Mouse (Mus musculus) C2C12 (cell line): Measurements from ENCODE around the gene Rfng.

Experiments
- CEBPB ChIP-seq: IDR thresholded peaks from one replicate; pipeline ENCODE4 v1.6.1; 2011; ENCODE audit warnings: low read depth, mild to moderate bottlenecking, control low read depth, moderate library complexity
- CTCF ChIP-seq: IDR thresholded peaks from one replicate; pipeline ENCODE4 v1.5.1; 2011; ENCODE audit not compliant: control insufficient read depth, insufficient read depth, insufficient read length
- FOSL1 ChIP-seq: IDR thresholded peaks from one replicate; pipeline ENCODE4 v1.8.0; 2011; ENCODE audit warnings: mild to moderate bottlenecking, low read length; ENCODE audit not compliant: poor library complexity, insufficient read depth, severe bottlenecking
- MAX ChIP-seq: IDR thresholded peaks from one replicate; pipeline ENCODE4 v1.6.1; 2011; ENCODE audit warnings: mild to moderate bottlenecking, control low read depth
- MYOD1 ChIP-seq: IDR thresholded peaks from one replicate; pipeline ENCODE4 v1.6.1; 2011; ENCODE audit warnings: low read depth; ENCODE audit not compliant: control insufficient read depth, insufficient read length
- MYOG ChIP-seq: IDR thresholded peaks from one replicate; pipeline ENCODE4 v1.6.1; 2011; ENCODE audit not compliant: control insufficient read depth, insufficient read length; ENCODE audit errors: extremely low read depth
- USF1 ChIP-seq: IDR thresholded peaks from one replicate; pipeline ENCODE4 v1.6.1; 2011; ENCODE audit warnings: low read depth, mild to moderate bottlenecking, control low read depth, moderate library complexity

- TF ChIP-seq CTCF (no peak), MYOD1 (no peak), USF1 (no peak), CEBPB (no peak), MAX (no peak), MYOG (no peak), FOSL1 (no peak)
These were observed 23.8 kb downstream of the Rfng start for GRCm38 (mm10) chr11:120760236-120760635.
